Mouse (Mus musculus) urinary bladder, postnatal 36 days (tissue): ENCODE measurements around the gene Ptger2.

Source experiments
- DNase-seq, 2 experiments: peaks; one replicate each; pipeline ENCODE4 v3.0.0; 2022; ENCODE audit warnings: low spot score in 2 of 2, mixed read lengths in 1 of 2

Gene Ptger2

DNA sequence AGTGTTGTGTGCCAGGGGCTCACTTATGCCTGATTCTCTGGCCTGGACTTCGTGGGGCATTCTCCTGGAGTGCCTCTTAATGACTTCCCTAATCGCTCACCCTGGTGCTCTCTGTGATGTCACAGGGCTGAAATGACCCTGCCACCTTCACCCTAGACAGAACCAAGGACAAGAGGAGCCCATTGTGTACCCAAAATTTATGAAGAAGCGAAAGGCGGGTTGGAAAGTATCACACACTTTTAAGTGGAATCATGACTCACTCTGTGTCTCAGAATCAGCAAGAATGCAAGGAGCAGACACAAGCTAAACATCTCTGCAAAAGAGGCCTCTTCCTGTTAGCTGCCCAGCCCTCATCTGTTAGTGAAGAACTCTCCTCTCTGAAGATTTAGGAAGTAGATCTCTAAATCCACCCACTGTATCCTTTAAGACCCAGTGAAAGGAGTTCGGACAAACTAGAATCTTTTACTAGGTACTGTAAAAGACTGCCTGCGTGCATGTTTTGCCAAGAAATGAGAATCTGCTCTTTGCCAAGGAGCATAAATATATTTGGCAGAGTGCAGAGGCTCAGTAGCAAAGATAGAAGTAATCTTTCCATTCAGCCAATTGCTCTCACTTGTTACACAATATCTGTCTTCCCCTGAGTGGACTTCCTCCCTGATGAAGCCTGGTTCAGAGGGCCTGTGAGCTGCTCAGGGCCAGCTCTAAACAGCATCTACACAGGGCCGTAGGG lies 61.9 kb downstream of the Ptger2 start:
- peak; percentile 4 to 13 for DNase-seq

GRCm38 (mm10) chr14:45050419-45050776 lies 62.4 kb downstream of the Ptger2 start:
- DNase-seq: no peak

DNA sequence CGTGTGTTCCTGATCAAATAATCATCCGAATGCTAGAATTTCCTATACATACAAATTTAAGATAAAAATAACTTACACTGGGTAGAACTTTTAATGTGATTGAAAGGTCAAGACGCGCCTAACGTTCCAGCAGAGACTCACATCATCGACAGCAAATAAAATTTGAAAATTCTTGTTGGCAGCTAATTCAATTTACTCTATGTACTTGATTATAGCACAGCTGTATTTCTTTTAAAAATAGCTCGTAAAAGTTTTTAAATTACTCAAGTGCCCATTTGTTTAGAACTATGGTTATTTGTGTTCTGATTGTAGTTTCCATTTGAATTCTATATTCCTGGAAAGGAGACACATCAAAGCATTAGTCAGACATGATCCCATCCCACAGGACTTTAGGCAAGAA lies 63.1 kb downstream of the Ptger2 start:
- no peak for DNase-seq
